Mouse (Mus musculus): ENCODE measurements around the gene Gnb5.

The Gnb5 gene

GRCm38 (mm10) chr9:75307015-75307414, 927 bp downstream of the Gnb5 start:
- in situ Hi-C loops (cut with MboI), result no loop called here

GRCm38 (mm10) chr9:75308621-75309020, 2.5 kb downstream of the Gnb5 start:
- in situ Hi-C loops (cut with MboI), result no loop called here

GRCm38 (mm10) chr9:75312008-75312407, 5.9 kb downstream of the Gnb5 start:
- in situ Hi-C loops (cut with MboI), result no loop called here

GRCm38 (mm10) chr9:75313138-75313831, 7.2 kb downstream of the Gnb5 start:
- in situ Hi-C loops (cut with MboI), result no loop called here

GRCm38 (mm10) chr9:75313832-75314516, 7.9 kb downstream of the Gnb5 start:
- in situ Hi-C loops (cut with MboI), result no loop called here

GRCm38 (mm10) chr9:75314517-75315105, 8.5 kb downstream of the Gnb5 start:
- in situ Hi-C loops (cut with MboI), result no loop called here

- in situ Hi-C loops (cut with MboI), result no loop called here
Observed at GRCm38 (mm10) chr9:75315238-75315637, 9.2 kb downstream of the Gnb5 start.

GRCm38 (mm10) chr9:75316771-75317170, 10.7 kb downstream of the Gnb5 start:
- in situ Hi-C loops (cut with MboI), result no loop called here

- in situ Hi-C loops (cut with MboI), result no loop called here
Observed at GRCm38 (mm10) chr9:75318196-75318595, 12.1 kb downstream of the Gnb5 start.

GRCm38 (mm10) chr9:75319365-75319764, 13.3 kb downstream of the Gnb5 start:
- in situ Hi-C loops (cut with MboI), result no loop called here

- in situ Hi-C loops (cut with MboI), result no loop called here
Observed at GRCm38 (mm10) chr9:75322099-75322885, 16.2 kb downstream of the Gnb5 start.

GRCm38 (mm10) chr9:75328047-75328446, 22.0 kb downstream of the Gnb5 start:
- in situ Hi-C loops (cut with MboI), result no loop called here

- in situ Hi-C loops (cut with MboI), result no loop called here
Observed at GRCm38 (mm10) chr9:75330821-75331220, 24.7 kb downstream of the Gnb5 start.

- in situ Hi-C loops (cut with MboI), result no loop called here
Observed at GRCm38 (mm10) chr9:75334440-75334839, 28.4 kb downstream of the Gnb5 start.

- in situ Hi-C loops (cut with MboI), result no loop called here
Observed at GRCm38 (mm10) chr9:75338016-75338415, 31.9 kb downstream of the Gnb5 start.

- in situ Hi-C loops (cut with MboI), result no loop called here
Observed at GRCm38 (mm10) chr9:75342433-75342832, 36.3 kb downstream of the Gnb5 start.

GRCm38 (mm10) chr9:75347458-75347857, 41.4 kb downstream of the Gnb5 start, which contains the start of gene Bcl2l10:
Bcl2l10 (plus strand) TSS chr9:75347758.
- in situ Hi-C loops (cut with MboI), result no loop called here

GRCm38 (mm10) chr9:75348066-75348465, 42.0 kb downstream of the Gnb5 start:
- in situ Hi-C loops (cut with MboI), result no loop called here

- in situ Hi-C loops (cut with MboI), result no loop called here
Observed at GRCm38 (mm10) chr9:75348641-75349040, 42.6 kb downstream of the Gnb5 start.

GRCm38 (mm10) chr9:75353094-75353493, 47.0 kb downstream of the Gnb5 start:
- in situ Hi-C loops (cut with MboI), result no loop called here

- in situ Hi-C loops (cut with MboI), result loop anchor here (5.0 kb wide), 1 partner anchor 77 kb away; no protein-coding TSS in a partner anchor
Observed at GRCm38 (mm10) chr9:75355783-75356182, 49.7 kb downstream of the Gnb5 start.

GRCm38 (mm10) chr9:75357087-75357654, 51.1 kb downstream of the Gnb5 start:
- in situ Hi-C loops (cut with MboI), result loop anchor here (5.0 kb wide), 1 partner anchor 75 kb away; no protein-coding TSS in a partner anchor
